Mouse (Mus musculus) right cerebral cortex, adult 2 months (tissue): ENCODE results near the gene Fank1.
"Not testable (repeated sequence)": the region's sequence is repeated elsewhere in the genome, so short reads cannot be mapped to it uniquely, and the experiment has no call there.

Experiments used
- DNase-seq, 2 experiments: peaks; one replicate each; pipeline ENCODE4 v3.0.0; 2021 to 2022; ENCODE audit warnings: low spot score in 2 of 2

Gene Fank1

GRCm38 (mm10) chr7:133828514-133828913 lies 51.9 kb downstream of the Fank1 start:
- DNase-seq = peak; percentile 14

- no peak for DNase-seq
Measured at GRCm38 (mm10) chr7:133829579-133829978, 52.9 kb downstream of the Fank1 start.

DNA sequence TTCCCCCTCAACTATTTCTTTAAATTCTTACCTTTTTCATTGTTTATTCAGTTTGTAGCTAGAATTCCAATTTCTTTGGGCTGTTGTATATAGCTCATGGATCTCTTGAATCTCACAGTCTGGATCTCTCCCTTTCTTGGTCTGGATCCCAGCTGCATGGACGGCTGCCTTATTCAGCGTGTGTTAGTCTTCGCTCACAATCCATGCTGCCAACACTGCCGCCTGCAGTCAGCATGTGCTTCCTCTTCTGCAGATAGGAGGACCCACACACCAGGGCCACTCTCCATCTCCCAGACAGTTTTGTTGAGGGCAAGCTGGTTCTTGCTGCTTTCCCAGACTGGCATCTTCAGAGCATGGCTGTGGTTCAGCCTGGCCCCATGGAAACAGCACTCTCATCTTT lies 62.9 kb downstream of the Fank1 start:
- DNase-seq = peak; percentile 33 to 36

DNA sequence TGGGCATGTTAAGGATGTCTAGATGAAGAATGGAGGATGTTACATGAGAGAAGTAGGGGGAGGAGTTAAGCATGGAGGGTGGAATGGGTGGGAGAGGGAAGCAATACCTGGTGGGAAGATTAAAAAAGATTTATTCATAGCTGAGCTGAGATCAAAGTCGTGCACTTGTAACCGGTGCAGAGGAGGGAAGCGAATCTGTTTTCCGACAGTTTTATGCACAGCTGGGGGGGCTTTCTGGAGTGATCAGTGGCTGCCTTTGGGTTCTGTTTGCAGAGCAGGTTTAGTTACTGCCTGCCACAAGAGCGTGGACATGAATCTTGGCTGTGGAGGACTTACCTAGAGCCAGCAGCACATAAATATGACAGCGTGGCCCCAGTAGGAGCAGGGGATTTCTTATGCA lies 65.4 kb downstream of the Fank1 start:
- DNase-seq = no peak

- DNase-seq = no peak
Measured at GRCm38 (mm10) chr7:133847175-133847574, 70.5 kb downstream of the Fank1 start.

DNA sequence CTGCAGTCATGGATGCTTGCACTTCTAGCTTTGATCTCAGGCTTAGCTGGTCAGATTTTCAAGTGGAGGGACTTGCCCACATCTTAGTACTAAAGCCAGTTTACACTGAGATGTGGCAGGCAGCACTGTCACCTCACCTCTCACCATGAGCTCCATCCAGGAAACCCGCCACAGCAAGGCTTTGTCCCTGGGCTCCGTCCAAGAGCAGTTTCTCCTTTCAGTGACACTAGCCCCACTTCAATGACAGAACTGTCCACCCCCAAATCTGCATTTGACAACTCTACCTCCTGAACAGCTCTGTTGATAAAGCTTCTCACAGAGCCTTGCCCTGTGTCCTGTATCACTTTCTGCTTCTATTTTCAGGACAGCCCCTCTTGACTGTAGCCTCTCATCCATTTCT lies 71.5 kb downstream of the Fank1 start:
- DNase-seq = no peak

DNA sequence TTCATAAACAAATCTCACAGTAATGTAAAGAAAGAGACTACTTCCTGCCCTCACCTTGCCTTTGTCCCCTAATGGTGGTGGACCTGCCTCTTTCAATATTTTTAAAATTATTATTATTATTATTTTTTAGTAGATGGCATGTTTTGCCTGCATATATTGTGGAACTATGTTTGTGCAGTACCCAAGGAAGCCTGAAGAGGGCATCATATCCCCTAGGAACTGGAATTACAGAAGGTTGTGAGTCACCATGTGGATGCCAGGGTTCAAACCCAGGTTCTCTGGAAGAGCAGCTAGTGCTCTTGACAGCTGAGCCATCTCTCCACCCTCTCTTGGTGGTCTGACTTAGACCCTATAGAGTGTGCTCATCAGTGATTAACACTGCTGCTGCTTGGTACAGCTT lies 74.1 kb downstream of the Fank1 start:
- no peak for DNase-seq

DNA sequence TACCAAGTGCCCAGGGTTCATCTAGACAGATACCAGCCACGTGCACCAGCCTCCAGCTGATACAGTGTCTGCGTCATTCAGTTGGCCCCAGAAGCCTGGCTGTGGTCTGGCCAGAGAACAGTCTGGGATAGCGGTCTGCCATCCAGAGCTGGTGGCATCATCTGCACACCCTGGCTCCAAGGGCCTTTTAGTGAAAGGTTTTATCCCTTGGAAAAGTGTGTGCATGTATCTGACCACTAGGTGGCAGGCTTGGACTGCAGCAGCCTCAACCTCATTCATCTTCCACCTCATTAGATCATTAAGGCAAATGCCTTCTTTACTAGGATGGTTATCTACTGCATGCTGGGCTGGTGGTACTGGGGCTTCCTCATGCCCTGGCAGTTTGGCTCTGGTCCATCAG lies 79.6 kb downstream of the Fank1 start:
- peak; percentile 85 to 88 for DNase-seq

DNA sequence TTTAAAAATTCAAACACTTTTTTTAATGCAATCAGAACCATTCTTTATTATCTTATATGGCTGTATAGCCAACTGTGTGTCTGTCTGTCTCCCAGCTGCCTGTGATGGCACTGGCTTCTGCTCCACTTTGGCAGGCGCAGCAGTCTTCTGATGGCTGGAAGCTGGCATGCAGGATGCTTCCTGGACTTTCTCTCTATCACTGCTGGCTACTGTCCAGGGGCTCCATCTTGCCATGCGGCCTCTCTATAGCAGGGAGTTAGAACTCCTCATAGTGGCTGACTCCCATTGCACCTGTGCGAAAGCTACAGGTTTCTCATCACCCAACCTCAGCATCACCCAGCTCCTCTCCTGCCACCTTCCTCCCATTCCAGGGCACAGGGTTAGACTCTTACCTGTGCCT lies 81.8 kb downstream of the Fank1 start:
- no peak for DNase-seq

DNA sequence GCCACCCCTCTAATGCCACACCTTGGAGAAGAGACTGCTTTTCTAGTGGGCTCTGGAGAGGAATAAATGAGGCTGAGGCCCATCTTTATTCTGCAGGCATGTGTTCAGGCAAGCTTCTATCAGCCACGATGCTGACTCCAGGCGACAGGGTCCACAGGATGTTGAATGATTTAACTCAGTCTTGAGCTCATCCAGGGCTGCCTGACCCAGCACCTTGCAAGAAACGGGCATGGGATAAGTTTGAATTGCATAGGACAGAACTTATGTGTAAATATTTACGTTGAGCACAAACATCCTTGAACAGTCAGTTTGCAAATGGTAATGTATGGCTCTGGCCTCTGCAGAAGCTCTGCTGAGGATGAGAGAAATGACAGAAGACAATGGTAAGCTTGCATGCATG lies 82.9 kb downstream of the Fank1 start:
- DNase-seq = no peak

- no peak for DNase-seq
Measured at GRCm38 (mm10) chr7:133862233-133862632, 85.6 kb downstream of the Fank1 start.

- DNase-seq = no peak
Measured at GRCm38 (mm10) chr7:133862723-133863122, 86.1 kb downstream of the Fank1 start.

GRCm38 (mm10) chr7:133863151-133863550 lies 86.5 kb downstream of the Fank1 start:
- DNase-seq = no peak

DNA sequence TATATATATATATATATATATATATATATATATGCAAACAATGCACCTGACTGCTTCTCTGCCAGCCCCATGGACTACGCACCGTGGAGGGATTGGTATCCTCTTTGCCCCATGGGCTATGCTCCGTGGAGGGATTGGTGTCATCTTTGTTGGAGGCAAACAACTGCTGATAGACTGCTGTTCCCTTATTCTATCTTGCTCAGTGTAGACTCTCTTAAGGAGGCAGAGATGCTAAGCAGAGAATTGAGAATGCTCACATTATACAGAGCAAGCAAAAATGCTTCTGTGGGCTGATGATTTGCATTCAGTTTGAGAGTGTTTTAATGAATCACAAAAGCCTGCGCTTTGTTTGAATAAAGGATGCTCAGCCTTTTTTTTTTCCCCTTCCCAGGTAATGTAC lies 87.0 kb downstream of the Fank1 start:
- no peak for DNase-seq

- no peak for DNase-seq
Measured at GRCm38 (mm10) chr7:133870265-133870664, 93.6 kb downstream of the Fank1 start.

GRCm38 (mm10) chr7:133872701-133873100 lies 96.0 kb downstream of the Fank1 start:
- no peak for DNase-seq

DNA sequence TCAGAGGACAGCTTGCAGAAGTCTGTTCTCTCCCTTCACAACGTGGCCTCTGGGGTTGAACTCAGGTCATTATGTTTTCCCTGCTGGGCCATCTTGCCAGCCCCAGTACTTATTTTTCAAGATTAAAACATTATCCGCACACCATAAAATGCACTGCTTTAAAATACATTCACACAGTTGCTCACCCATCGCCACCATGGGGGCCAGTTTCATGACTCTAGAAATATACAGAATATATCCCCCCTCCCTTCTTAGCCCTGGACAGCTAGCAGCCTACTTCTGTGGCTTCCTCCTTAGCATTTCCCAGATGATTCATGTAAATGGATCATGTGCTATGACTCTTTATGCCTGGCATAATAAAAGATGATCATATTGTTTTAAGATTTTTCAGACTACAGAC lies 99.5 kb downstream of the Fank1 start:
- no peak for DNase-seq

DNA sequence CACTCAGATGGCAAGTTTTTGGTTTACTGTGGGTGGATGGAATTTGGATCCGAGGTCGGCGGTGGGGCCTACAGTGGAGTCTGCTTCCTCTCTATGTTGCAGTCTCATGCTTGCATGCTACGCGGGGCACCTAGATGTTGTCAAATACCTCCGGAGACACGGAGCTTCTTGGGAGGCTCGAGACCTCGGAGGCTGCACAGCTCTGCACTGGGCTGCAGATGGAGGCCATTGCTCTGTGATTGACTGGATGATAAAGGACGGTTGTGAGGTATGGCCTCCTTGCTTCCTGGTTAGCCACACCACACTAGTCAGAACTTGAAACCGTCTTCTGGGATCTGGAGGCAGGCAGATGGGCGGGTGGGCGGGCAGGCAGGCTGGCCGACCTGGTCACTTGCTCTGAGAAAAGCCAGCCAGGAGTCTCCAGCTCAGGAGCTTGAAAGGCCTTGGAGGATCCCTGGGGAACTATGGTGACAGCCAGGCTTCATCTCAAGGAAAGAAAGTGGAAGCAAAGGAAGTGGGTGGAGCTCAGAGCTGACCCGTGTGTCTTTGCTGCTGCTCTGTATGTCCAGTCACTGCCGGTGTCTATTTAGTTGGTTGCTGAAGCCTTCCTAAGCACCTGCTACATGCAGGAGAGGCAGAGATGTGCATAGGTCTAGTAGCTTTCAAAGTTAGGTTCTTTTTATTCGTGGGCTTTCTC lies 100.1 kb downstream of the Fank1 start:
- DNase-seq = no peak

DNA sequence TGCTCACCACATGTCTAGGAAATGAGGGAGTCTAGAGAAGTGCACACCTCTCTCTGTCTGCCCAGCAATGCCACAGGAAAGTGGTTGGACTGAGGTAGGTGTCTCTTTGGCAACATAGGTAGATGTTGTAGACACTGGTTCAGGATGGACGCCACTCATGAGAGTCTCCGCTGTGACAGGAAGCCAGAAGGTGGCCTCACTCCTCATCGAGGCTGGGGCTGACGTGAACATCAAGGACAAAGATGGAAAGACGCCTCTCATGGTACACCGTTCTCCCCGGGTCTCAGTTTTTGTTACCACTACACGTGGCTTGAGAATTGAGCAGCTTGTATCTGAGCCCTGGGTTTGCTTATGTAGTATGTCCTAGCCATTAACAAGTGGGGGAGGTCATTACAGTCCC lies 103.1 kb downstream of the Fank1 start:
- DNase-seq = no peak

DNA sequence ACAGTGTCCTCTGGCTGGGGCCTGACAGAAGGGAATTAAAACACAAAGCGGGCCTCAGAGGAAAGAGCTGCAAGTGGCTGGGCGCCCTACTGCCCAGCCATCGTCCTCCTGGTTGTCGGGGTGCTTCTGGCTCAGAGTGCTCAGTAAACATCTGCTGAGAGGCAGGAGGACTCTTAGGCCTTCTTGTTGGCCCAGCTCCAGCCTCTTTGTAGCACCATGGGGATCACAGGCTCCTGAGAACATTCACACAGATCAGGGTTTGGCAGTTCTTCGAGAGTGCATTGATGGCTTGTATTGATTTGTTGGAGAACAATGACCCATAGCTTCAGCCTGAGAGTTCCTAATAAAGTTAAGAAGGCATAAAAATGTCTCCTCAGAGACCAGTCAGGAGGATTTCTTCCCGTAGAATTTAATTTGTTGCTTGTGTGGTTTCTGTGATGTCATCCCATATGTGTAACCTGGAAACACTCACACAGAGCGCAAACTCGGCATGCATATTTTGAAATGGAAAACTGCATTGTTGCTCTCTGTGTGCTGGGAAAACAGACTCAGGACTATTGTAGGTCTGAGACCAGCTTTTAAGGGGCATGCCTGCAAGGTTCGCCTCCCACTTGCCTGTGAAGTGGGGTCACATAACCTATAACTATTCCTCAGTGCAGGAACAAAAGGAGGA lies 108.2 kb downstream of the Fank1 start:
- DNase-seq = not testable (repeated sequence)

GRCm38 (mm10) chr7:133888926-133889920 lies 112.6 kb downstream of the Fank1 start:
- peak in 1 of 2 experiments; percentile 13 for DNase-seq

DNA sequence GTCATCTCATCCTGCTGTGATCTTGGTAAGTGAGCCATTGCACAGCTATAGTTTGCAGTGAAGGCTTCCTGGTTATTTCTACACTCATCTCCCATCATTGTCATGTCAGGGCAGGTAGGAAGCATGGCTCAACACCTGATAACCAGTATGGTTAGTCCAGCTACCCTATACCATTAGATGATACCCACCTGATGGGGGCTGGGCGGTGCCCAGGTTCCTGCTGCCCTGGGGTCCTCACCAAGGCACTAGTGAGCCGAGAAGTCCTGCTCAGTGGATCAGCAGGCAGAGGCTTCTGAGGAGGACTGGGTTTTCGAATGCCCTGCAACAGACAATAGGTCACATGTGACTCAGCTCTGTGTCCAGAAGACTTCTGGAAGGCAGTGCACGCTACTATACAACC lies 113.3 kb downstream of the Fank1 start:
- DNase-seq = no peak
